Mouse (Mus musculus): ENCODE data around the gene Ndufaf2.

Ndufaf2 gene

GRCm38 (mm10) chr13:108158465-108159240, at the start of gene Ndufaf2, which contains the start of gene Ercc8:
Ndufaf2 (minus strand) TSS chr13:108158623.
Ercc8 (plus strand) TSS chr13:108158731.
- DNase-seq (ENCODE audit: low spot score in 2 of 2) = peak; percentile 94 to 99

- no peak for DNase-seq (ENCODE audit: low spot score in 2 of 2)
Measured at GRCm38 (mm10) chr13:108208090-108208489, 49.7 kb upstream of the Ndufaf2 start.

GRCm38 (mm10) chr13:108207447-108207846, 49.0 kb upstream of the Ndufaf2 start:
- no peak for DNase-seq (ENCODE audit: low spot score in 2 of 2)

- no peak for DNase-seq (ENCODE audit: low spot score in 2 of 2)
Measured at GRCm38 (mm10) chr13:108204857-108205256, 46.4 kb upstream of the Ndufaf2 start.

GRCm38 (mm10) chr13:108195474-108195873, 37.1 kb upstream of the Ndufaf2 start:
- no peak for DNase-seq (ENCODE audit: low spot score in 2 of 2)

- DNase-seq (ENCODE audit: low spot score in 2 of 2) = peak in 1 of 2 experiments; percentile 48
Measured at GRCm38 (mm10) chr13:108191074-108191720, 32.8 kb upstream of the Ndufaf2 start.

GRCm38 (mm10) chr13:108187994-108188393, 29.6 kb upstream of the Ndufaf2 start:
- DNase-seq (ENCODE audit: low spot score in 2 of 2) = no peak

GRCm38 (mm10) chr13:108185530-108185929, 27.1 kb upstream of the Ndufaf2 start:
- no peak for DNase-seq (ENCODE audit: low spot score in 2 of 2)

GRCm38 (mm10) chr13:108184743-108185255, 26.4 kb upstream of the Ndufaf2 start:
- DNase-seq (ENCODE audit: low spot score in 2 of 2) = no peak

- no peak for DNase-seq (ENCODE audit: low spot score in 2 of 2)
Measured at GRCm38 (mm10) chr13:108180821-108181220, 22.4 kb upstream of the Ndufaf2 start.

GRCm38 (mm10) chr13:108179618-108180017, 21.2 kb upstream of the Ndufaf2 start:
- DNase-seq (ENCODE audit: low spot score in 2 of 2) = no peak

GRCm38 (mm10) chr13:108170511-108170910, 12.1 kb upstream of the Ndufaf2 start:
- DNase-seq (ENCODE audit: low spot score in 2 of 2) = no peak

GRCm38 (mm10) chr13:108170002-108170401, 11.6 kb upstream of the Ndufaf2 start:
- no peak for DNase-seq (ENCODE audit: low spot score in 2 of 2)

GRCm38 (mm10) chr13:108164621-108165020, 6.2 kb upstream of the Ndufaf2 start:
- DNase-seq (ENCODE audit: low spot score in 2 of 2) = no peak

GRCm38 (mm10) chr13:108163912-108164311, 5.5 kb upstream of the Ndufaf2 start:
- no peak for DNase-seq (ENCODE audit: low spot score in 2 of 2)

GRCm38 (mm10) chr13:108159963-108160362, 1.5 kb upstream of the Ndufaf2 start:
- no peak for DNase-seq (ENCODE audit: low spot score in 2 of 2)

- no peak for DNase-seq (ENCODE audit: low spot score in 2 of 2)
Measured at GRCm38 (mm10) chr13:108159241-108159575, 785 bp upstream of the Ndufaf2 start.

- DNase-seq (ENCODE audit: low spot score in 2 of 2) = no peak
Measured at GRCm38 (mm10) chr13:108157732-108158464, 525 bp downstream of the Ndufaf2 start.

GRCm38 (mm10) chr13:108157156-108157555, 1.3 kb downstream of the Ndufaf2 start:
- DNase-seq (ENCODE audit: low spot score in 2 of 2) = no peak

GRCm38 (mm10) chr13:108152650-108153372, 5.6 kb downstream of the Ndufaf2 start:
- DNase-seq (ENCODE audit: low spot score in 2 of 2) = peak; percentile 12 to 59

- DNase-seq (ENCODE audit: low spot score in 2 of 2) = peak in 1 of 2 experiments; percentile 37
Measured at GRCm38 (mm10) chr13:108151782-108152181, 6.6 kb downstream of the Ndufaf2 start.

GRCm38 (mm10) chr13:108144086-108144485, 14.3 kb downstream of the Ndufaf2 start:
- no peak for DNase-seq (ENCODE audit: low spot score in 2 of 2)

Measured in spleen, postnatal 10 days (tissue).